Mouse (Mus musculus) large intestine, adult 2 months (tissue): Measurements from ENCODE around the gene Emb. TPM values are rescaled to one million over a fixed set of nuclear protein-coding genes. Genes with fewer than 3 reads are reported as not detected.

Experiments
- DNase-seq: peaks from one replicate; pipeline ENCODE4 v3.0.0-alpha.2; 2012; ENCODE audit warnings: low read depth, low spot score
- WGBS: fragments of 180-500 bp; shearing (Covaris S2); methylation state at CpG from one replicate; pipeline ENCODE4 v1.1.7; 2018; 5-methylcytosine and 5-hydroxymethylcytosine counted together
- polyA plus RNA-seq: library from polyadenylated mRNA; depleted of rRNA; stranded (reverse); fragments of >200 nt; gene quantifications from 2 replicates; pipeline ENCODE4 v1.2.3, GENCODE M21; 2012

Gene Emb
- polyA plus RNA-seq, 1 experiment, result 3.8 TPM

DNA sequence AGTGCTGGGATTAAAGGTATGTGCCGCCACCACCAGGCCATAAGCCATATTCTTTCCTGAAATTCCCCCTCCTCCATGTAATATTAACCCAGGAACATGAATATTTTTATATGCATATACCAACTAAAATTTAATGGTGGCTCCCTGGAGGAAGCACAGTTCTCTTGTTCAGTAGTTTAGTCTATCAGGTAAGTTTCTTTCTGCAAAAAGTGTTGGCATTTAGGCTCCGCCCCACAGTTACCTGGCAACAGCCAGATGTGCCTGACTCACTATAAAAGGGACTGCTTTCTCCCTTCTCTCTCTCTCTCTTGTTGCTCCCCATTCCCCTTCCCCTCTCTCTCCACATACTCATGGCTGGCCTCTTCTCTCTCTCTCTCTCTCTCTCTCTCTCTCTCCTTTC, 9.8 kb downstream of the Emb start:
- WGBS, result 82% methylated on average over 2 of the region's 2 CpGs
- no peak for DNase-seq

DNA sequence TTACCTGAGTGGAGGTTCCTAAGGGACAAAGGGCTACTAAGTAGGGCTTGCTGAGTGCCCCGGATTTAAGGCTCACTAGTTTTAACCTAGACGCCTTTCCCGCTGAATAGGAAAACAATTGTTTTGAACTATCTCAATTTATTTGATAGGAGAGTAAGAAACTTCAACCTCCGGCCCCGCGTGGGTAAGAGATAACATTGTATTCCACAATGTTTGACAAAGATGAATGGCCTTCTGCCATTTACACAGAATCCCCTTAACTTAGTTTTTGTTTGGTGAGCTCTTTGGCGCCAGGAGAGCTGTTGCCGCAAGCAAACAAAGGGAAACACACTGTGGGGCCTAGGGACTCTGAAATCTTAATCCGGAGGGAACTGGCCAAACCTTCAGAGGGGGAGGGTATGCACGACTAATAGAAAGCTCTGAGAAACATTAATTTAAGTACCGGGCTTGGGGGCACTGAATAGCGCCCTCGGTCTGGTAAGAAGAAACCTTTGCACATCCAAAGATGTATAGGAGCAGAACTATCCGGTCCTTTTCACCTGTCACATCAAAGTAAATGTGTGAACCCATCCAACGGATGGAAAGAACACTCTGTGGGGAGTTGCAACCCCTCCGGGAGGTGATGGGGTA, 11.7 kb downstream of the Emb start:
- 18% methylated on average over 16 of the region's 16 CpGs for WGBS
- DNase-seq, result no peak

DNA sequence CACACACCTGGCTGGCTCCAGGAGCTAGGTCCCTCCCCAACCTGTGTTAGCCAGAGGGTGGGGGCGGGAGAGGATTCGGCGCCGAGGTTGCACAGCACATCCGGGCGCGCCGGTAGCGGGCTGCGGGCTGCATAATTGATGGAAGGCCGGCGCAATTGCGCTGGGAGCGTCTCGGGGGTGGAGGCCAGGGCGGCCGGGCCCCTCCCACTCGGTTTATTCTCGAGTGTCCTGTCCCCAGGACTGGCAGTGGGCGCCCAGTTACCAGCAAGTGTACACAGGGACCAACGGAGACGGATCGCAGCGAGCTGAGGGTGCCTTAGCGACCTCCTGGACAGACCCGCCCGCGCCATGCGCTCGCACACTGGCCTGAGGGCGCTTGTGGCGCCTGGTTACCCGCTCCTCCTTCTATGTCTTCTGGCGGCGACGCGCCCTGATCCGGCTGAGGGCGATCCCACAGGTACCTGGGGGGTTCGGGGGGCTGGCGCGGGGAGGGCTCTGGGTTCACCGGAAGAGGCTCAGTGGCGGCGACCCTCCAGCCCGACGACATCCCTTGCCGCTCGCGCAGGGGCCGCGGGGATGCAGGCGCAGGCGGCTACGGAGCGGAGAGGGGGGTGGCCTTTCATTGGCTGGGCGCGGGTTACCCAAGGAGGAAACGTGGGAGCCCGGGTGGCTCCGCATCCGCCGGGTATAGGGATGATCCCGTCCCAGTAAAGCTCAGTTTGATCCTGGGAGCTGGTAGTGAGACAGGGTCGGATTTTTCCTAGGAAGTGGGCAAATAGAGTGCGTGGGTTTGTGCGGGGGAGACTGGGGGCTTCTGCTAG, 12.4 kb downstream of the Emb start, which contains the start of gene Gm17509:
Gm17509 (minus strand) TSS at position 575 of the 821 bp plus-strand sequence.
- DNase-seq, result no peak
- 2% methylated on average over 67 of the region's 67 CpGs for WGBS

DNA sequence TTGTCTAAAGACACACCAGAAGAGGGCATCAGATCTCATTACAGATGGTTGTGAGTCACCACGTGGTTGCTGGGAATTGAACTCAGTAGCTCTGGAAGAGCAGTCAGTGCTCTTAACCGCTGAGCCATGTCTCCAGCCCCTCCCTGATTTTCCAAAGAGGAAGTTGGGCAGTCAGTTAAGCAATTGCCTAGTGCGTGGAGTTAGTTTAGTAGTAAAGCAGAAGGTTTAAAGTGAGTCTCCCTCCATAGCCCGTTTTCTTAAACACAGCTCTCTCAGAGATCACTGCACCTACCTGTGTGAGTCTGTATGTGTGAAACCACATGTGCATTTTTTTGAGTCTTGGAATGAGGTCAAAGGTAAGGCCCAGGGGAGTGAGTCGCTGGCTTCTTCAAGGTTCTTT, 14.8 kb downstream of the Emb start:
- WGBS, result 35% methylated on average over 5 of the region's 5 CpGs
- no peak for DNase-seq

DNA sequence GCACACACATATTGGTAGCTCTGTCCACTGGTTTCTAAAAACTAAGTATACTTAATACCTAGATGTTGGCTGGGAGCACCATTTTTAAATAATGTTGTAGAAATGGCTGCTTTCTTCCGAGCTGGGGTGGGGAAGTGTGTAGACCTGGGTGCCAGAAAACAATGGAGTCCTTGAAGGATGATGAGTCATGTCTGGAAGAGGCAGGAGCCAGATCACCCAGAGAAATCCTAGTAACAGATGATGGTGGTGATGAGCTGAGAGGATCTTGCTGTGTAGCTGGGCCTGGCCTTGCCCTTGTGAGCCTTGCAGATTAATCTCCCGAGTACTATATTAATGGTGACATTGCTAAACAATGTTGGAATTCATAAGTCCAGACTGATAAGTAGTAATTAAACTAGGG, 16.6 kb downstream of the Emb start:
- no peak for DNase-seq
- WGBS, result 61% methylated on average over 2 of the region's 2 CpGs

DNA sequence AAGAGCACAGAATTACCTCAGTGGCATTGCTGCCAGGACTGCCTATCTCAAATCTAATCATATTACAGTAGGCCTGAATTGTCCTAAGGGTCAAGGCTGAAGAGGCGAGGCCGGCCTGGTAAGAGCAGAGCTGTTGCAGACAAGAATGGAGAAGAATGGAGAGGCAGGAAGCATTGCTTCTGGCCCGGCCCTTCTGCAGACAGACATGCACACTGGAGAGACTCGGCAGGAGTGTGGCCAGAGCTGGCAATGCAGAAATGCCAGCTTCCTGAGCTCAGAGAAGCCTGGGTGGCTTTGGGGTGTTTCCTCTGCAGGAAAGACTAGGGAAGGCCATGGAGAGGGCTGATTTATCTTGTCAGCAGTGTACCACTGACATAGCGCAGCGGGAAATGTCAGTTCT, 17.2 kb downstream of the Emb start:
- 71% methylated on average over 6 of the region's 6 CpGs for WGBS
- DNase-seq, result no peak

DNA sequence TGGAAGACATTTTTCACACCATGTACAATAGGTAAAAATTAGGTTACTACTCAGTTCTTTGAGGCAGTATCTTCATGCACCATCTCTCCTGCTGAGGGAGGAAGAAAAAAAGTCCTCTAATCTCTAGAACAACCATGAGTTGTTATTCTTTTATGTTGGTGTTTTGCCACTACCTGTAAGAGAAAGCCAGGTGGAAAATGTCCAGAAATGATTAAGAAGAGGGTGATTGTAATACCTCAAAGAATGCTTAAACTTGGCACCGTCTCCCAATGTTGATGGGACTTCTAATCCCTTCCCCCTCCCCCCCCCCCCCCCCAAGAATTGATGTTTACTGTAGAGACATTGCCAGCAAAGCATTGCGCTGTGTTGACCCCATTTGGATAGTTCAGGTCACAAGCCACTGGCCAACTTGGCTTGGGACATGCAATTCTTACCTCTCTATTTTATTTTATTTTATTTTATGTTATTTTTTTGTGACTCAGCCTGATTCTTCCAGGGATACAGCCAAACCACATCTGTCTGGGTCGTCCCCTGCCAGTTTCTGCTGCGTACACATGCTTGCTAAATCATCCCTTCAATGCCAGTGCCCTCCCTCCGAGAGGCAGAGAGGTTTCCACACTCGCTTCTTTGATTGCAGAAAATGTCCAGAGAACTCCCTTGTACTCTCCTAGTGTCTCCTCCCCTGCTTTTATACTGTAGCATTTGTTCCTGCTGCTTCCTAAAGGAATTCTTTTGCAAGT, 22.2 kb downstream of the Emb start:
- no peak for DNase-seq
- 65% methylated on average over 6 of the region's 6 CpGs for WGBS

DNA sequence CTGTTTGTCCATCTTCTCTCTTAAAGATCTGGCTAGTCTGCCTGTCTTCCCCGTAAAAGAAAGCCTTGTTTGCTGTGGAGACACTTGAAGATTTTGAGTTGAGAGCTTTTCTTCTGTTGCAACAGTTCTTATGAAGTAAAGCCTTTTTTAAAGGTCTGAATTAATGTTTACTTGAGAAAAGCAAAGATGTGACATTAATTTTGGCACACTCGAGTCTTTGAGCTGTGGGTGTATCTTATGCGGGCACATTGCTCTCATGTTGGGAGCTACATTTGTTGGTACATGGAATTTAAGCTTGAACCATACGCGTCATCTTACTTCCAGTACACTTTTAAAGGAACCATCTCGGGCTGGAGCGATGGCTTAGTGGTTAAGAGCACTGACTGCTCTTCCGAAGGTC, 25.5 kb downstream of the Emb start:
- DNase-seq, result no peak
- 85% methylated on average over 8 of the region's 8 CpGs for WGBS

DNA sequence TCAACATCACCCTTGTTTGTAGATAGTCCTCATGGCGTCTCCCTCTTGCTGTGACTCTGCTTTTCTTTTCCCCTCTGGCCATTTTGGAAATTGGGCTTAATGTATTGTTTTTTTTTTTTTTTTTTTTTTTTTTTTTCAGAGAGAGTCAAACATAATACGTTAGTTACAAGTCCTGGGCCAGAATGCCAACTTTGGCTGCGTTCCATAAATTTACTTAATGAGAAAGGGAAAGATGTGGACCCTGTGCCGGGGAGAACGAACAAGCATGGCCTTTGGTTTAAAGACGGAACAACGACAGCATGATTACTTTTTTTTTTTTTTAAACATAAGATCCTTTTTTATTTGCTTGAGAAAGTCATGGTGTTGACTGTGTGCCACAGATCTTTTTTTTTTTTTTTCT, 26.1 kb downstream of the Emb start:
- no peak for DNase-seq
- WGBS, result 76% methylated on average over 7 of the region's 7 CpGs

DNA sequence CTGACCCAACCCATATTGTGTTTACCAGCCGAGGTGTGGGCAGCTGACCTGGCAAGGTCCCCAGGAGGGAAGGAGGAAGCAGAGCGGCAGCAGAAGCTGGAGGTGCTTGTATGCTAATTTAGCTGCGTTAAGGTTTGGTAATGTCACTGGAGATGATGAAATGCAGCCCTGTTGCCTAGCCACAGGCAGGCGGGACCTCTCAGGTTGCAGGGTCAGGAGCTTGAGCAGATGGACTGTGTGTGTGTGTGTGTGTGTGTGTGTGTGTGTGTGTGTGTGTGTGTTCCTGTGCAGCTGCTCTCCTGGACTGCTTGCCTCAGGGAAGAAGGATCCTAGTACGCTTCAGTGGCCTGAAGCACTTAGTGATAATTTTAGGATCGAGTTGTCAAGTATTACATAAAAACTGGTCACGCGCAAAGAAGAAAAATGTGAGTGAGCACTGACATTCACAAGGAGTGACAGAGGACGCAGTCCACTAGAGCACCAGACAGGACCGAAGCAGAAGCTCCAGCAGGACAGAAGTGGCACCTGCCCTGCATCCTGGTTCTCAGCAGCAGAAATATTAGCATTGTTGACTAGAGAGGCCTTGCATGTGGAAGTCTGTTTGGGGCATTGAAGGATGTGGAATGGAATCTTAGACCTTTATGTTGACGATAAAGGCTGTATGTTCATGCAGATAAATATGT, 27.3 kb downstream of the Emb start:
- no peak for DNase-seq
- 45% methylated on average over 11 of the region's 11 CpGs for WGBS

DNA sequence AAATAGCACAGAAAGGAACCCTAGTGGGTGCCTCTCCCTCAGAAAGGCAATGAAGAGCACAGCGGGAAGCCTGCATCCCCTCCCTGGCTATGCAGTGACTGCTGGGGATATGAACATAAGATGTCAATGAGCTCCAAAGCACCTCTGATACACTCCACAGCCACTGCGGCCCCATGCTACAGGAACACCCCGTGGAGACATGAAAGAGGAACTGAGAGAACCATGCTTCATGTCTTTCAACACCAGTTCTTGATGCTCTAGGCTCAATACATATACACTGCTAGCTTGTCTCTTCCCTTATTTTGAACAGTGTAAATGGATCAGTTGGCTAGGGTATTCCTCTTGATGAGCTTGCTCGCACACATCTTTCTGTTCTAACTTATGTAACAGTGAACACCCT, 28.8 kb downstream of the Emb start:
- 82% methylated on average over 4 of the region's 4 CpGs for WGBS
- DNase-seq, result no peak

DNA sequence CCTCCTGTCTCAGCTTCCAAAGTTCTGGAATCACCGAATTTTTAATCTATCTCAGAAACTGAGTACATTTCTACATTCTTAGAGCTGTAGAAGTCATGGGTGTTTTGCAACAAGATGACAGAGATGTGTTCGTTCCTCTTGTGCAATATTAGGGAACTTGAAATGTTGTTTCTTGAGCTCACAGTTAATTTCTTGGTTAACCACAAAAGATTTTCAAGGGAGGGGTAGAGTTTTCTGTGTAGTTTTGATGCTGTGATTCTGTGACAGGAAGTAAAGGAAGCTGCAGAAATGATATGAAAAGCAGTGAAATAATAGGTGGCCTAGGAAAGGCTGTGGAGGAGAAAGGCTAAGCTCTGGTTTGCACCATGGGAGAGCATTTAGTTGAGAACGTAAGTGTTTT, 33.7 kb downstream of the Emb start:
- DNase-seq, result no peak
- WGBS, result 74% methylated on average over 3 of the region's 3 CpGs

DNA sequence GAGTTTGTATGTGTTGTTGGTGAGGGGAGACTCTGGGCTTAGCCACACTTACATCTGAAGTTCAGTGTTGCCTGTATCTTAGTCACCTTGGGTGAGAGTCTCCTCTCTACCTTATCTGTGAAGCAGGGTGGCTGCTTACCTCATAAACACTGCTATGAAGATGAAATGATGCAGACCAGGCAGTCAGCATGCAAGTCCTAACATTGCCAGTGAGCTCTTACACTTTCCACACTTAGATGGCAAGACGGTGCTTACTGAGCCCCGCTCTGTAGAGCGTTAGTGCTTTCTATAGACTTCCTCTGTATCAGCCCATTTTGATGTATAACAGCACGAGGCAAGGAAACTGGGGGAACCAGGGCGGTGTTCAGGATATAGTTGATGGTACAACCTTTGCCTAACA, 34.3 kb downstream of the Emb start:
- 81% methylated on average over 5 of the region's 5 CpGs for WGBS
- DNase-seq, result no peak

DNA sequence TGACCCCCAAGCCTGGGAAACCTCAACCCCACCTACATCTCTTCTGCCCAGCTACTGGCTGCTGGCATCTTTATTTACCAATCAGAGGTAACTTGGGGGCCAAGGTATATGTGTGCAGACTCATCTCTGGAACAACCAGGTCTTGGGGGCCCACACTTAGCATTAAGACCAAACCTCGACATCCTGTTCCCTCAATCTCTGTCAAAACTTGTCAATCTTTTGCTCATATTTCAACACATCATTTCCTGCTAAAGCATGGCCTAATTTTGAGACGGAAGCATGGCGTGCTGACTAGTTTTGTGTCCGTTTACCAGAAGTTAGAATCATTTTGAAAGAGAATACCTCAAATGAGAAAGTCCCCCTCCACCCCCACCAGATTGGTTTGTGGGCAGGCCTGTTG, 52.4 kb downstream of the Emb start:
- 72% methylated on average over 4 of the region's 4 CpGs for WGBS
- no peak for DNase-seq

DNA sequence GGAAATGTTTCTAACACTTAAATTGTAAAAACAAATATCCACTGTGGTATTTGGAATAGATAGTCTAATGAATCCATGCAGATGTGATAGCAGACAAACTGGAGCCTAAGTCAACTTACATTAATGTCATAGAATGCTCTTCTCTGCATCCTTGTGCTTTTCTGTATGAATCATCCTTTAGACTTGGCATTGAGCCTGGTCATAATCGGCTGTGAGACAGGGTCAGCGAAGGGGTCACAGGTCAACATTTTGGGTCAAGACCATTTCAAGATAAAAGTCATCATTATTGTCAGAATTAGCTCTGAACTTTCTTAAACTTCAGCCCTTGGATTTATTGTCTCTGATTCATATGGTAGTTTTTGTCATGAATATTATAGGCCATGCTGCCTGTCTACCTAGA, 57.8 kb downstream of the Emb start:
- 68% methylated on average over 2 of the region's 2 CpGs for WGBS
- no peak for DNase-seq

DNA sequence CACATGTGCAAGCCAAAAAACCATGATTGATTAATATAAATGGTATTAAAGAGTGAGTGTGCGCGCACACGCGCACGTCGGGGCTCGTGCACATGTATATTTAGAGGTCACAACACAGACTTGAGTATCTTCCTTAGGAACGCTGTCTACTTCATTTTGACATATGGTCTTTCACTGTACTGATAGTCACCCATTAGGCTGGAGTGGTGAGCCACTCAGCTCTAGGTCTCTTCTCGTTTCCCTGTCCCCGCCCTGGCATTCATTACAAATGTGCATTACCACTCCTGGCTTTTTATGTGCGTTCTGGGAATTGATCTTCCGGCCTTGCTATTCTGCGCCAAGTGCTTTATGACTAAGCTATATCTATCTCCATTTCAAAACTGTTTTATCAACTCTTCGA, 59.6 kb downstream of the Emb start:
- no peak for DNase-seq
- 89% methylated on average over 14 of the region's 14 CpGs for WGBS

DNA sequence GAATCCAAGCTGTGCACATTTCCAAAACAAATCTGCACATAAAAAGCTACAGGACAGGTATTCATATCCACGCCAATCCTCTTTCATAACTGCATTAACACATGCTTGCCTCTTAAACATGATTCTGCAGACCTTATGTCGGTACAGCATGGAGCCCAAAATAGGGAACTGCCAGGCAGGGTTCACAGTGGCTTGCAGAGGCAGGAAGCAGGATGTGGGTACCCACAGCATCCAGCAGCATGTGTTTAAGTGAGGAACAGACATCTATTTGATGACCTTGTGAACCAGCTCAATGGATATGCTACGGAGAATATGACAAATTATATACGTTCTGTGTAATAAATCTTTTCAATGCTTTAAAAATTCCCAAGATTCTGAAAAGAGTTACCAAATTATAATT, 75.7 kb downstream of the Emb start:
- no peak for DNase-seq
- 65% methylated on average over 4 of the region's 4 CpGs for WGBS

DNA sequence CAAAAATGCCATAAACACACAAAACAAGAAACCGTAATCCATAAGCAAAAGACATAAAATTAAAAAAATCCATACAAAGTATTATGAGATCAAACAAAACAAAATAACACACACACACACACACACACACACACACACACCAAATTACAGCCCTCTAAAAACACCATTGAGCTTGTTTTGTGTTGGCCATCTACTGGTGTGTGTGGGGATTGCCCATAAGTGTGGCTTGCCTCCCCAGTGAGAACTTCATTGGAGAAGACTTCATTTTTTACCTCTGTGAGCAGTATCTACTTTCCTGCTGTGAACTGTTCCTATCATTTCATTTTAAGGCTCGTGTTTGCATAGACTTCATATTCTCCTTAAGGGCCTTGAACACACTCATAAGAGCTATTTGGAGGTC, 78.6 kb downstream of the Emb start:
- 94% methylated on average over 2 of the region's 2 CpGs for WGBS

DNA sequence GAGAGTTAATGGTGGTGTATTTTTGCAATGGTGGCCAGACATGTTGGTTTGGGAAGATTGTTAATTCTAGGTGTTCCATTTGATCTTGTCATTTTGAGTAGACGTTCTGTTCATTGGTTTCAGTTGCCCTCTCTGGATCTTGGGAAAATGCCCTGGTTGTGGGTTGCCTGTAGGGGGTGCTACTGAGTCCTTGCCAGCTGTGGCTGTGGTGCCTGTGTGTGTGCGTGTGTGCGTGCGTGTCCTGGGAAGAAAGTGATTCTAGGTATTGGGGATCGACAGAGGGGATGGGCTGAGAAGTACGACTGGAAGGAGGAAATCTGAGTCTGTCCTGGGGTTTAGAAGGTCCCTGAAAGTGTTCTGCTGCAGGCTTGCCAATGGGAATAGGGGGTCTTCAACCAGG, 79.1 kb downstream of the Emb start:
- DNase-seq, result no peak
- WGBS, result 88% methylated on average over 6 of the region's 6 CpGs

More for the DNA sequence above, 78.6 kb downstream of the Emb start:
- no peak for DNase-seq
